Mouse (Mus musculus) heart, embryonic 13.5 days (tissue): ENCODE measurements at regions not wholly inside any gene's neighbourhood (a gene's known extent, or its start where the extent isn't known, plus 50 kb on each side); places are given as distances from the start of the nearest gene placed in this dataset.

Experiments
- ATAC-seq: fragments of 200-750 bp; cut with Nextera tagmentation; 2 replicates; pipeline ENCODE4 v1.8.0; 2017; ENCODE audit warnings: moderate TSS enrichment; ENCODE audit not compliant: insufficient number of reproducible peaks, low FRiP score, low TSS enrichment; ENCODE audit errors: extremely low read depth
- H3K27ac ChIP-seq: fragments of 300-500 bp; sonication (generic); replicated peaks from 2 replicates; pipeline ENCODE4 v1.5.1; 2015; ENCODE audit warnings: moderate library complexity, mild to moderate bottlenecking, inconsistent platforms
- H3K27me3 ChIP-seq: fragments of 300-500 bp; sonication (generic); replicated peaks from 2 replicates; pipeline ENCODE4 v1.6.1; 2015; ENCODE audit warnings: mild to moderate bottlenecking, inconsistent platforms
- H3K36me3 ChIP-seq: fragments of 300-500 bp; sonication (generic); 2 replicates; pipeline ENCODE4 v1.6.1; 2015; ENCODE audit warnings: mild to moderate bottlenecking, inconsistent platforms
- H3K4me1 ChIP-seq: fragments of 300-500 bp; sonication (generic); 2 replicates; pipeline ENCODE4 v1.6.1; 2015; ENCODE audit warnings: inconsistent platforms
- H3K4me2 ChIP-seq: fragments of 300-500 bp; sonication (generic); 2 replicates; pipeline ENCODE4 v1.6.1; 2015; ENCODE audit warnings: inconsistent platforms, mild to moderate bottlenecking, moderate library complexity
- H3K4me3 ChIP-seq: fragments of 300-500 bp; sonication (generic); 2 replicates; pipeline ENCODE4 v1.5.1; 2015; ENCODE audit warnings: moderate library complexity, mild to moderate bottlenecking, inconsistent platforms
- H3K9ac ChIP-seq: fragments of 300-500 bp; sonication (generic); 2 replicates; pipeline ENCODE4 v1.6.1; 2015; ENCODE audit warnings: inconsistent platforms, mild to moderate bottlenecking, moderate library complexity
- H3K9me3 ChIP-seq: fragments of 300-500 bp; sonication (generic); 2 replicates; pipeline ENCODE4 v1.6.1; 2016; ENCODE audit warnings: inconsistent platforms
- WGBS: fragments of 180-500 bp; shearing (Covaris S2); methylation state at CpG from one replicate; pipeline ENCODE4 v1.1.7; 2015; ENCODE audit warnings: mixed read lengths; 5-methylcytosine and 5-hydroxymethylcytosine counted together

GRCm38 (mm10) chr4:150721619-150722283 is 69.8 kb upstream of the Slc45a1 start:
- Histone ChIP-seq H3K27ac (no peak overlapping the region), H3K27me3 (0 out of 2 replicates have a peak, but pooled peaks cover 4% of the 10 kb centered on the region), H3K36me3 (no peaks in the 10 kb centered on the region), H3K9me3 (peaks cover 3% of the 10 kb centered on the region; the same call in 1 of the 2 replicates), H3K4me2 (no peak overlapping the region), H3K4me3 (no peak overlapping the region), H3K9ac (no peak overlapping the region), H3K4me1 (peaks cover 33% of the 10 kb centered on the region)
- ATAC-seq: no peak
- 41% methylated on average over 12 of the region's 12 CpGs for WGBS

- Histone ChIP-seq H3K36me3 (no peaks in the 10 kb centered on the region), H3K4me1 (peaks cover 24% of the 10 kb centered on the region), H3K9ac (peak overlapping the region; percentile 16; the same call in 1 of the 2 replicates), H3K27ac (no peak overlapping the region), H3K4me3 (no peak overlapping the region), H3K9me3 (no peaks in the 10 kb centered on the region), H3K4me2 (no peak overlapping the region), H3K27me3 (0 out of 2 replicates have a peak, but pooled peaks cover 4% of the 10 kb centered on the region)
- WGBS: 68% methylated on average over 7 of the region's 7 CpGs
- no peak for ATAC-seq
These were observed 65.9 kb upstream of the Slc45a1 start for GRCm38 (mm10) chr4:150717866-150718265.

- Histone ChIP-seq H3K4me2 (no peak overlapping the region), H3K9ac (no peak overlapping the region)
These were observed 63.1 kb upstream of the Slc45a1 start for GRCm38 (mm10) chr4:150715051-150715450.

GRCm38 (mm10) chr4:150713291-150713690 is 61.3 kb upstream of the Slc45a1 start:
- Histone ChIP-seq H3K4me2 (no peak overlapping the region), H3K9me3 (no peaks in the 10 kb centered on the region), H3K27me3 (no peaks in the 10 kb centered on the region), H3K27ac (no peak overlapping the region), H3K4me3 (no peak overlapping the region), H3K36me3 (no peaks in the 10 kb centered on the region), H3K4me1 (peaks cover 32% of the 10 kb centered on the region), H3K9ac (0 out of 2 replicates have a peak overlapping the region, but pooled peaks have one; percentile 8)
- WGBS: 43% methylated on average over 5 of the region's 5 CpGs
- no peak for ATAC-seq

More at GRCm38 (mm10) chr4:150715051-150715450, 63.1 kb upstream of the Slc45a1 start:
- no peak for ATAC-seq
- Histone ChIP-seq H3K4me1 (peaks cover 30% of the 10 kb centered on the region), H3K9me3 (no peaks in the 10 kb centered on the region), H3K27me3 (no peaks in the 10 kb centered on the region), H3K4me3 (no peak overlapping the region), H3K27ac (no peak overlapping the region), H3K36me3 (no peaks in the 10 kb centered on the region)
- WGBS: 79% methylated on average over 2 of the region's 2 CpGs

- WGBS: 47% methylated on average over 10 of the region's 10 CpGs
- H3K9ac ChIP-seq: no peak overlapping the region
- H3K36me3 ChIP-seq: no peaks in the 10 kb centered on the region
- H3K9me3 ChIP-seq: no peaks in the 10 kb centered on the region
- peak overlapping the region; percentile 42; the same call in 1 of the 2 replicates for H3K27ac ChIP-seq
- H3K4me1 ChIP-seq: peaks cover 34% of the 10 kb centered on the region
- no peak for ATAC-seq
- no peak overlapping the region for H3K4me3 ChIP-seq
- no peaks in the 10 kb centered on the region for H3K27me3 ChIP-seq
- H3K4me2 ChIP-seq: no peak overlapping the region
These were observed 60.9 kb upstream of the Slc45a1 start for GRCm38 (mm10) chr4:150712856-150713255.

GRCm38 (mm10) chr4:150711646-150712045 is 59.7 kb upstream of the Slc45a1 start:
- Histone ChIP-seq H3K4me2 (no peak overlapping the region), H3K4me3 (no peak overlapping the region), H3K27me3 (peaks cover under 1% of the 10 kb centered on the region; the same call in 1 of the 2 replicates), H3K9me3 (no peaks in the 10 kb centered on the region), H3K9ac (no peak overlapping the region), H3K27ac (no peak overlapping the region), H3K4me1 (peaks cover 40% of the 10 kb centered on the region), H3K36me3 (no peaks in the 10 kb centered on the region)
- WGBS: 89% methylated on average over 6 of the region's 6 CpGs
- no peak for ATAC-seq

- Histone ChIP-seq H3K27me3 (peaks cover 15% of the 10 kb centered on the region), H3K36me3 (no peaks in the 10 kb centered on the region), H3K27ac (no peak overlapping the region), H3K4me3 (no peak overlapping the region), H3K4me2 (no peak overlapping the region), H3K9ac (peak overlapping the region; percentile 44; the same call in 1 of the 2 replicates), H3K9me3 (no peaks in the 10 kb centered on the region), H3K4me1 (peaks cover 50% of the 10 kb centered on the region)
- 47% methylated on average over 11 of the region's 11 CpGs for WGBS
- ATAC-seq: no peak
These were observed 57.6 kb upstream of the Slc45a1 start for GRCm38 (mm10) chr4:150709391-150710130.

- Histone ChIP-seq H3K4me1 (peaks cover 48% of the 10 kb centered on the region), H3K9ac (no peak overlapping the region), H3K36me3 (no peaks in the 10 kb centered on the region), H3K27ac (no peak overlapping the region), H3K4me2 (no peak overlapping the region), H3K27me3 (peaks cover 15% of the 10 kb centered on the region), H3K9me3 (no peaks in the 10 kb centered on the region; the same call in 1 of the 2 replicates), H3K4me3 (no peak overlapping the region)
- no peak for ATAC-seq
- 70% methylated on average over 4 of the region's 4 CpGs for WGBS
These were observed 56.6 kb upstream of the Slc45a1 start for GRCm38 (mm10) chr4:150708572-150708984.

GRCm38 (mm10) chr4:150707725-150708571 is 56.0 kb upstream of the Slc45a1 start:
- H3K4me2 ChIP-seq: no peak overlapping the region
- no peak overlapping the region for H3K9ac ChIP-seq
- no peak overlapping the region for H3K4me3 ChIP-seq
- H3K36me3 ChIP-seq: no peaks in the 10 kb centered on the region
- WGBS: 70% methylated on average over 20 of the region's 20 CpGs
- H3K4me1 ChIP-seq: peaks cover 42% of the 10 kb centered on the region
- H3K9me3 ChIP-seq: no peaks in the 10 kb centered on the region; the same call in 1 of the 2 replicates
- ATAC-seq: no peak
- peaks cover 15% of the 10 kb centered on the region for H3K27me3 ChIP-seq
- no peak overlapping the region for H3K27ac ChIP-seq

- H3K9me3 ChIP-seq: no peaks in the 10 kb centered on the region; the same call in 1 of the 2 replicates
- 0 out of 2 replicates have a peak overlapping the region, but pooled peaks have one; percentile 8 for H3K9ac ChIP-seq
- 49% methylated on average over 19 of the region's 19 CpGs for WGBS
- H3K4me2 ChIP-seq: no peak overlapping the region
- H3K4me3 ChIP-seq: no peak overlapping the region
- H3K4me1 ChIP-seq: peaks cover 37% of the 10 kb centered on the region
- no peaks in the 10 kb centered on the region for H3K36me3 ChIP-seq
- H3K27ac ChIP-seq: no peak overlapping the region
- peaks cover 15% of the 10 kb centered on the region for H3K27me3 ChIP-seq
- 0 out of 2 replicates have a peak, but pooled peaks have one; percentile 26 for ATAC-seq
These were observed 55.1 kb upstream of the Slc45a1 start for GRCm38 (mm10) chr4:150706793-150707724.
